1 mouse cellular context compared by ENCODE assay signal in the genomic region with DNA sequence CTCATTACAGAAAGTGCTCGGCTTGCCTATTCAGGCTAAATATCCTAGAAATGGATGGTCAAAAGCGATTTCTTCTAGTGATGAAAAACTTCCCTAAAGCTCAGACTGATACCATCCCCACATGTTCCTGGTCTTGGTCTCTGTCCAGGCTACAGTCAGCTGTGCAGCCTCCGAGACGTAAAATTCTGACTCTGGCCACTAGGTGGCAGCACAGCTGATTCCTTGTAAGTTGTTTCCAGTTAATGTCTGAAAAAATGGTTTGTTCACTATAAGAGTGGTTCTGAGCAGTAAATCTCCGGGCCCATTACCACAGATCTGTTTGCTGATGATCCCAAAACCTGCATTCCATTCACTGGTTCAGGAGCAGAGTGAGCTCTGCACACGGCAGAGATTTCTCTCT. TPM values are rescaled to one million over a fixed set of nuclear protein-coding genes. Genes with fewer than 3 reads are reported as not detected.
"Had no signal": no experiment of that assay in that cellular context is flagged by ENCODE, and none has a peak within 500 bp of the region (broad histone marks: within the 10 kb centered on the region; RNA-seq: fewer than 3 reads in every experiment).

No protein-coding gene starts in this region.

RNA-seq across cellular contexts. Expression of a gene that starts 12.5 kb away (rescaled TPM):
- total RNA-seq: neutrophil, adult 5-6 weeks had no signal

RNA-seq across cellular contexts. Expression of a gene that starts 48.3 kb away (rescaled TPM):
- total RNA-seq: neutrophil, adult 5-6 weeks had no signal
